Mouse (Mus musculus) liver, embryonic 16.5 days (tissue): ENCODE measurements around the gene Arhgap22. TPM values are rescaled to one million over a fixed set of nuclear protein-coding genes. Genes with fewer than 3 reads are reported as not detected.

Experiments
- ATAC-seq: fragments of 200-750 bp; cut with Nextera tagmentation; 2 replicates; pipeline ENCODE4 v1.8.0; 2017; ENCODE audit warnings: low read depth, mild to moderate bottlenecking, moderate number of reproducible peaks, moderate library complexity
- H3K27ac ChIP-seq: fragments of 300-500 bp; sonication (generic); 2 replicates; pipeline ENCODE4 v1.5.1; 2014; ENCODE audit warnings: mild to moderate bottlenecking, low read length
- H3K27me3 ChIP-seq: fragments of 300-500 bp; sonication (generic); 2 replicates; pipeline ENCODE4 v1.6.1; 2014; ENCODE audit warnings: low read depth, low read length, mixed read lengths; ENCODE audit not compliant: control insufficient read depth, insufficient read depth
- H3K36me3 ChIP-seq: fragments of 300-500 bp; sonication (generic); 2 replicates; pipeline ENCODE4 v1.6.1; 2014; ENCODE audit warnings: mild to moderate bottlenecking; ENCODE audit not compliant: control insufficient read depth, insufficient read depth
- H3K4me1 ChIP-seq: fragments of 300-500 bp; sonication (generic); 2 replicates; pipeline ENCODE4 v1.6.1; 2014; ENCODE audit warnings: low read depth, low read length, mixed read lengths; ENCODE audit not compliant: control insufficient read depth
- H3K4me2 ChIP-seq: fragments of 300-500 bp; sonication (generic); 2 replicates; pipeline ENCODE4 v1.6.1; 2014; ENCODE audit warnings: low read depth, low read length, mixed read lengths
- H3K4me3 ChIP-seq: fragments of 300-500 bp; sonication (generic); 2 replicates; pipeline ENCODE4 v1.5.1; 2014; ENCODE audit warnings: low read depth, mild to moderate bottlenecking, low read length
- H3K9ac ChIP-seq: fragments of 300-500 bp; sonication (generic); 2 replicates; pipeline ENCODE4 v1.6.1; 2014; ENCODE audit warnings: low read depth, low read length
- H3K9me3 ChIP-seq: fragments of 300-500 bp; sonication (generic); replicated peaks from 2 replicates; pipeline ENCODE4 v1.6.1; 2016; ENCODE audit warnings: low read length; ENCODE audit not compliant: control insufficient read depth
- WGBS: fragments of 180-500 bp; shearing (Covaris S2); extraction: QIAGEN DNeasy Blood & Tissue Kit; methylation state at CpG from one replicate; pipeline ENCODE4 v1.1.7; 2014; ENCODE audit not compliant: insufficient replicate concordance; 5-methylcytosine and 5-hydroxymethylcytosine counted together
- polyA plus RNA-seq: library from polyadenylated mRNA; unstranded; fragments of >200 nt; fragmentation: Nextera tagmentation; extraction: Ambion mirVana; gene quantifications from 2 replicates; pipeline ENCODE4 v1.2.1, GENCODE M21; 2015

The Arhgap22 gene
- polyA plus RNA-seq, 1 experiment from 2014 or later, result 4.1 TPM

- WGBS, result 16% methylated on average over 3 of the region's 3 CpGs
- H3K4me3 ChIP-seq, result no peak overlapping the region
- H3K36me3 ChIP-seq, result no peaks in the 10 kb centered on the region
- no peak overlapping the region for H3K9ac ChIP-seq
- ATAC-seq, result no peak
- H3K9me3 ChIP-seq, result no peaks in the 10 kb centered on the region
- no peaks in the 10 kb centered on the region for H3K27me3 ChIP-seq
- H3K4me1 ChIP-seq, result no peaks in the 10 kb centered on the region; the same call in 1 of the 2 replicates
- H3K4me2 ChIP-seq, result no peak overlapping the region
- H3K27ac ChIP-seq, result no peak overlapping the region
Observed at GRCm38 (mm10) chr14:33371248-33371647, 157.4 kb downstream of the Arhgap22 start.

GRCm38 (mm10) chr14:33373271-33373670 is 159.4 kb downstream of the Arhgap22 start:
- no peaks in the 10 kb centered on the region for H3K9me3 ChIP-seq
- no peak for ATAC-seq

GRCm38 (mm10) chr14:33374089-33374488 is 160.3 kb downstream of the Arhgap22 start:
- Histone ChIP-seq H3K4me3 (no peak overlapping the region), H3K36me3 (no peaks in the 10 kb centered on the region), H3K9ac (no peak overlapping the region), H3K27ac (peak overlapping the region; percentile 65), H3K9me3 (no peaks in the 10 kb centered on the region), H3K4me1 (no peaks in the 10 kb centered on the region; the same call in 1 of the 2 replicates), H3K4me2 (no peak overlapping the region), H3K27me3 (no peaks in the 10 kb centered on the region)
- 56% methylated on average over 1 of the region's 1 CpGs for WGBS
- ATAC-seq, result peak; percentile 79

More at GRCm38 (mm10) chr14:33373271-33373670, 159.4 kb downstream of the Arhgap22 start:
- WGBS, result 53% methylated on average over 1 of the region's 1 CpGs
- Histone ChIP-seq H3K27me3 (no peaks in the 10 kb centered on the region), H3K4me2 (no peak overlapping the region), H3K36me3 (no peaks in the 10 kb centered on the region), H3K27ac (peak overlapping the region; percentile 65), H3K9ac (no peak overlapping the region), H3K4me3 (no peak overlapping the region), H3K4me1 (no peaks in the 10 kb centered on the region; the same call in 1 of the 2 replicates)

GRCm38 (mm10) chr14:33377211-33377610 is 163.4 kb downstream of the Arhgap22 start:
- ATAC-seq, result no peak
- Histone ChIP-seq H3K36me3 (no peaks in the 10 kb centered on the region), H3K9me3 (no peaks in the 10 kb centered on the region), H3K4me1 (no peaks in the 10 kb centered on the region), H3K27ac (no peak overlapping the region), H3K4me3 (no peak overlapping the region), H3K27me3 (no peaks in the 10 kb centered on the region), H3K4me2 (no peak overlapping the region), H3K9ac (no peak overlapping the region)
- WGBS, result 71% methylated on average over 3 of the region's 3 CpGs

GRCm38 (mm10) chr14:33378723-33379122 is 164.9 kb downstream of the Arhgap22 start:
- Histone ChIP-seq H3K36me3 (no peaks in the 10 kb centered on the region), H3K9ac (no peak overlapping the region), H3K4me3 (no peak overlapping the region), H3K4me1 (no peaks in the 10 kb centered on the region), H3K9me3 (no peaks in the 10 kb centered on the region), H3K27me3 (no peaks in the 10 kb centered on the region), H3K27ac (no peak overlapping the region), H3K4me2 (no peak overlapping the region)
- WGBS, result 27% methylated on average over 5 of the region's 5 CpGs
- no peak for ATAC-seq

GRCm38 (mm10) chr14:33380830-33381457 is 167.1 kb downstream of the Arhgap22 start:
- WGBS, result 63% methylated on average over 6 of the region's 6 CpGs
- no peak for ATAC-seq
- no peaks in the 10 kb centered on the region for H3K27me3 ChIP-seq
- no peak overlapping the region for H3K27ac ChIP-seq
- no peaks in the 10 kb centered on the region for H3K9me3 ChIP-seq
- no peak overlapping the region for H3K9ac ChIP-seq
- H3K4me2 ChIP-seq, result no peak overlapping the region
- H3K36me3 ChIP-seq, result no peaks in the 10 kb centered on the region
- H3K4me1 ChIP-seq, result no peaks in the 10 kb centered on the region
- no peak overlapping the region for H3K4me3 ChIP-seq

- Histone ChIP-seq H3K27me3 (no peaks in the 10 kb centered on the region), H3K4me3 (no peak overlapping the region), H3K4me2 (no peak overlapping the region), H3K36me3 (no peaks in the 10 kb centered on the region), H3K9ac (no peak overlapping the region), H3K9me3 (no peaks in the 10 kb centered on the region), H3K27ac (no peak overlapping the region), H3K4me1 (no peaks in the 10 kb centered on the region)
- no peak for ATAC-seq
- 75% methylated on average over 5 of the region's 5 CpGs for WGBS
Observed at GRCm38 (mm10) chr14:33398065-33398860, 184.4 kb downstream of the Arhgap22 start.

- WGBS, result 60% methylated on average over 3 of the region's 3 CpGs
- H3K36me3 ChIP-seq, result no peaks in the 10 kb centered on the region
- no peaks in the 10 kb centered on the region for H3K27me3 ChIP-seq
- ATAC-seq, result no peak
- H3K9ac ChIP-seq, result no peak overlapping the region
- no peaks in the 10 kb centered on the region for H3K9me3 ChIP-seq
- no peak overlapping the region for H3K4me2 ChIP-seq
- no peaks in the 10 kb centered on the region for H3K4me1 ChIP-seq
- no peak overlapping the region for H3K4me3 ChIP-seq
- H3K27ac ChIP-seq, result no peak overlapping the region
Observed at GRCm38 (mm10) chr14:33400019-33400418, 186.2 kb downstream of the Arhgap22 start.

- Histone ChIP-seq H3K27ac (no peak overlapping the region), H3K4me1 (no peaks in the 10 kb centered on the region), H3K9me3 (no peaks in the 10 kb centered on the region), H3K9ac (no peak overlapping the region), H3K4me3 (no peak overlapping the region), H3K36me3 (no peaks in the 10 kb centered on the region), H3K27me3 (no peaks in the 10 kb centered on the region), H3K4me2 (no peak overlapping the region)
- ATAC-seq, result no peak
- WGBS, result 83% methylated on average over 1 of the region's 1 CpGs
Observed at GRCm38 (mm10) chr14:33402331-33402730, 188.5 kb downstream of the Arhgap22 start.
